Mouse (Mus musculus): ENCODE data around the gene Ppm1b. TPM values are rescaled to one million over a fixed set of nuclear protein-coding genes. Genes with fewer than 3 reads are reported as not detected.

The Ppm1b gene
- polyA plus RNA-seq, 1 experiment from 2014 or later: 36.9 TPM

- no peaks in the 10 kb centered on the region for H3K4me1 ChIP-seq (replicated peaks; ENCODE audit: control insufficient read depth, insufficient read depth)
- no peak overlapping the region for H3K27ac ChIP-seq (replicated peaks)
- DNase-seq (ENCODE audit: low spot score): no peak
- no peak overlapping the region for H3K4me2 ChIP-seq (replicated peaks; ENCODE audit: low read depth)
- H3K4me3 ChIP-seq (ENCODE audit: low read depth, low read length): no peak overlapping the region
- no peak for TF ChIP-seq EP300 (optimal IDR thresholded peaks at IDR 0.05)
- TF ChIP-seq CTCF (IDR thresholded peaks at IDR 0.05; ENCODE audit: low read depth): no peak
- no peak overlapping the region for H3K9ac ChIP-seq (ENCODE audit: low read length)
- ATAC-seq (ENCODE audit: low FRiP score, low TSS enrichment): no peak
- peaks cover 13% of the 10 kb centered on the region for H3K36me3 ChIP-seq (ENCODE audit: control insufficient read depth, insufficient read depth, low read length)
- 90% methylated on average over 7 of the region's 7 CpGs for WGBS
- no peaks in the 10 kb centered on the region for H3K27me3 ChIP-seq (ENCODE audit: control insufficient read depth, insufficient read depth, low read length)
- no peaks in the 10 kb centered on the region for H3K9me3 ChIP-seq (ENCODE audit: control insufficient read depth, low read length)
These were observed 107.0 kb downstream of the Ppm1b start for GRCm38 (mm10) chr17:85063560-85063959.

GRCm38 (mm10) chr17:85067331-85067730, 110.8 kb downstream of the Ppm1b start:
- DNase-seq (ENCODE audit: low spot score): no peak
- no peak overlapping the region for H3K27ac ChIP-seq (replicated peaks)
- H3K9me3 ChIP-seq (ENCODE audit: control insufficient read depth, low read length): no peaks in the 10 kb centered on the region
- TF ChIP-seq CTCF (IDR thresholded peaks at IDR 0.05; ENCODE audit: low read depth): no peak
- TF ChIP-seq EP300 (optimal IDR thresholded peaks at IDR 0.05): no peak
- peaks cover 24% of the 10 kb centered on the region for H3K36me3 ChIP-seq (ENCODE audit: control insufficient read depth, insufficient read depth, low read length)
- ATAC-seq (ENCODE audit: low FRiP score, low TSS enrichment): no peak
- H3K9ac ChIP-seq (ENCODE audit: low read length): no peak overlapping the region
- no peaks in the 10 kb centered on the region for H3K4me1 ChIP-seq (replicated peaks; ENCODE audit: control insufficient read depth, insufficient read depth)
- no peak overlapping the region for H3K4me3 ChIP-seq (ENCODE audit: low read depth, low read length)
- no peak overlapping the region for H3K4me2 ChIP-seq (replicated peaks; ENCODE audit: low read depth)
- 88% methylated on average over 7 of the region's 7 CpGs for WGBS
- no peaks in the 10 kb centered on the region for H3K27me3 ChIP-seq (ENCODE audit: control insufficient read depth, insufficient read depth, low read length)

GRCm38 (mm10) chr17:85070658-85071057, 114.1 kb downstream of the Ppm1b start:
- no peak for ATAC-seq (ENCODE audit: low FRiP score, low TSS enrichment)

GRCm38 (mm10) chr17:85071088-85071775, 114.7 kb downstream of the Ppm1b start:
- Histone ChIP-seq H3K27me3 (ENCODE audit: control insufficient read depth, insufficient read depth, low read length) (no peaks in the 10 kb centered on the region), H3K9ac (ENCODE audit: low read length) (no peak overlapping the region), H3K4me3 (ENCODE audit: low read depth, low read length) (no peak overlapping the region), H3K36me3 (ENCODE audit: control insufficient read depth, insufficient read depth, low read length) (peaks cover 26% of the 10 kb centered on the region), H3K27ac (replicated peaks) (no peak overlapping the region), H3K4me1 (replicated peaks; ENCODE audit: control insufficient read depth, insufficient read depth) (no peaks in the 10 kb centered on the region), H3K9me3 (ENCODE audit: control insufficient read depth, low read length) (no peaks in the 10 kb centered on the region), H3K4me2 (replicated peaks; ENCODE audit: low read depth) (no peak overlapping the region)
- TF ChIP-seq EP300 (optimal IDR thresholded peaks at IDR 0.05) (no peak), CTCF (IDR thresholded peaks at IDR 0.05; ENCODE audit: low read depth) (peak; percentile 41)
- 91% methylated on average over 8 of the region's 8 CpGs for WGBS
- ATAC-seq (ENCODE audit: low FRiP score, low TSS enrichment) (no peak), DNase-seq (ENCODE audit: low spot score) (no peak)

More at GRCm38 (mm10) chr17:85070658-85071057, 114.1 kb downstream of the Ppm1b start:
- WGBS: 84% methylated on average over 6 of the region's 6 CpGs
- TF ChIP-seq CTCF (IDR thresholded peaks at IDR 0.05; ENCODE audit: low read depth) (no peak), EP300 (optimal IDR thresholded peaks at IDR 0.05) (no peak)
- no peaks in the 10 kb centered on the region for H3K9me3 ChIP-seq (ENCODE audit: control insufficient read depth, low read length)
- no peak for DNase-seq (ENCODE audit: low spot score)
- no peak overlapping the region for H3K27ac ChIP-seq (replicated peaks)
- H3K27me3 ChIP-seq (ENCODE audit: control insufficient read depth, insufficient read depth, low read length): no peaks in the 10 kb centered on the region
- no peak overlapping the region for H3K4me3 ChIP-seq (ENCODE audit: low read depth, low read length)
- H3K9ac ChIP-seq (ENCODE audit: low read length): no peak overlapping the region
- no peak overlapping the region for H3K4me2 ChIP-seq (replicated peaks; ENCODE audit: low read depth)
- peaks cover 24% of the 10 kb centered on the region for H3K36me3 ChIP-seq (ENCODE audit: control insufficient read depth, insufficient read depth, low read length)
- no peaks in the 10 kb centered on the region for H3K4me1 ChIP-seq (replicated peaks; ENCODE audit: control insufficient read depth, insufficient read depth)

- no peak overlapping the region for H3K4me2 ChIP-seq (replicated peaks; ENCODE audit: low read depth)
- H3K9ac ChIP-seq (ENCODE audit: low read length): no peak overlapping the region
- H3K36me3 ChIP-seq (ENCODE audit: control insufficient read depth, insufficient read depth, low read length): peaks cover 25% of the 10 kb centered on the region
- ATAC-seq (ENCODE audit: low FRiP score, low TSS enrichment) (no peak), DNase-seq (ENCODE audit: low spot score) (no peak)
- H3K27me3 ChIP-seq (ENCODE audit: control insufficient read depth, insufficient read depth, low read length): no peaks in the 10 kb centered on the region
- H3K4me3 ChIP-seq (ENCODE audit: low read depth, low read length): no peak overlapping the region
- no peaks in the 10 kb centered on the region for H3K9me3 ChIP-seq (ENCODE audit: control insufficient read depth, low read length)
- H3K4me1 ChIP-seq (replicated peaks; ENCODE audit: control insufficient read depth, insufficient read depth): no peaks in the 10 kb centered on the region
- H3K27ac ChIP-seq (replicated peaks): no peak overlapping the region
- 70% methylated on average over 11 of the region's 11 CpGs for WGBS
- no peak for TF ChIP-seq EP300 (optimal IDR thresholded peaks at IDR 0.05)
These were observed 115.8 kb downstream of the Ppm1b start for GRCm38 (mm10) chr17:85072383-85072782.

- no peak for DNase-seq (ENCODE audit: low spot score)
- 61% methylated on average over 7 of the region's 7 CpGs for WGBS
- no peak for ATAC-seq (ENCODE audit: low FRiP score, low TSS enrichment)
- no peak overlapping the region for H3K4me3 ChIP-seq (ENCODE audit: low read depth, low read length)
- no peaks in the 10 kb centered on the region for H3K4me1 ChIP-seq (replicated peaks; ENCODE audit: control insufficient read depth, insufficient read depth)
- no peak overlapping the region for H3K9ac ChIP-seq (ENCODE audit: low read length)
- no peak overlapping the region for H3K4me2 ChIP-seq (replicated peaks; ENCODE audit: low read depth)
- H3K27ac ChIP-seq (replicated peaks): no peak overlapping the region
- no peaks in the 10 kb centered on the region for H3K27me3 ChIP-seq (ENCODE audit: control insufficient read depth, insufficient read depth, low read length)
- no peak for TF ChIP-seq EP300 (optimal IDR thresholded peaks at IDR 0.05)
- TF ChIP-seq CTCF (IDR thresholded peaks at IDR 0.05; ENCODE audit: low read depth): no peak
- H3K36me3 ChIP-seq (ENCODE audit: control insufficient read depth, insufficient read depth, low read length): peaks cover 24% of the 10 kb centered on the region
- H3K9me3 ChIP-seq (ENCODE audit: control insufficient read depth, low read length): no peaks in the 10 kb centered on the region
These were observed 116.7 kb downstream of the Ppm1b start for GRCm38 (mm10) chr17:85073214-85073613.

Other genes with a start within 250 kb of the Ppm1b start
- gene Lrpprc, start 166.0 kb upstream of the Ppm1b start, polyA plus RNA-seq (2015; fragmentation: Nextera tagmentation; extraction: Ambion mirVana): 14.6 and 15.9 TPM in 2 replicates
- 0.88 and 1.0 TPM in 2 replicates for gene Slc3a1, start 71.6 kb downstream of the Ppm1b start, polyA plus RNA-seq (2015; fragmentation: Nextera tagmentation; extraction: Ambion mirVana)
- 15.5 and 15.7 TPM in 2 replicates for gene Prepl, start 133.5 kb downstream of the Ppm1b start, polyA plus RNA-seq (2015; fragmentation: Nextera tagmentation; extraction: Ambion mirVana)
- 8.0 and 8.3 TPM in 2 replicates for gene Camkmt, start 133.8 kb downstream of the Ppm1b start, polyA plus RNA-seq (2015; fragmentation: Nextera tagmentation; extraction: Ambion mirVana)